Mouse (Mus musculus) myocyte (in vitro differentiated cells): Measurements from ENCODE around the gene Jade2. TPM values are rescaled to one million over a fixed set of nuclear protein-coding genes. Genes with fewer than 3 reads are reported as not detected.

Source experiments
- H3K27me3 ChIP-seq: one replicate; pipeline ENCODE4 v1.6.1; 2011; ENCODE audit not compliant: control insufficient read depth, insufficient read depth, insufficient read length
- H3K36me3 ChIP-seq: one replicate; pipeline ENCODE4 v1.6.1; 2011; ENCODE audit not compliant: control insufficient read depth, insufficient read depth
- H3K4me2 ChIP-seq: one replicate; pipeline ENCODE4 v1.6.1; 2011; ENCODE audit warnings: low read depth, control low read depth
- H3K4me3 ChIP-seq: one replicate; pipeline ENCODE4 v1.5.1; 2011; ENCODE audit warnings: mild to moderate bottlenecking, control low read depth, moderate library complexity
- H3K79me2 ChIP-seq: one replicate; pipeline ENCODE4 v1.6.1; 2011; ENCODE audit not compliant: control insufficient read depth, insufficient read depth
- H3ac ChIP-seq: one replicate; pipeline ENCODE4 v1.6.1; 2011; ENCODE audit not compliant: control insufficient read depth, insufficient read length
- CEBPB ChIP-seq: IDR thresholded peaks from 2 replicates; pipeline ENCODE4 v1.6.1; 2011; ENCODE audit warnings: mild to moderate bottlenecking, moderate library complexity; ENCODE audit not compliant: poor library complexity, insufficient read depth, severe bottlenecking
- E2F4 ChIP-seq: IDR thresholded peaks from one replicate; pipeline ENCODE4 v1.6.1; 2011; ENCODE audit warnings: mild to moderate bottlenecking, control low read depth, moderate library complexity; ENCODE audit not compliant: insufficient read depth
- MAX ChIP-seq: IDR thresholded peaks from one replicate; pipeline ENCODE4 v1.6.1; 2011; ENCODE audit warnings: low read depth, mild to moderate bottlenecking, control low read depth
- MYOD1 ChIP-seq, 3 experiments: IDR thresholded peaks; one replicate each; pipeline ENCODE4 v1.6.1; 2011; ENCODE audit warnings: control low read depth in 2 of 3, low read depth in 2 of 3, mild to moderate bottlenecking in 2 of 3, moderate library complexity in 1 of 3; ENCODE audit not compliant: insufficient read length in 2 of 3, control insufficient read depth in 1 of 3
- MYOG ChIP-seq, 3 experiments: IDR thresholded peaks; one replicate each; pipeline ENCODE4 v1.6.1; 2011; ENCODE audit warnings: control low read depth in 2 of 3, low read depth in 2 of 3, mild to moderate bottlenecking in 2 of 3; ENCODE audit not compliant: insufficient read length in 2 of 3, control insufficient read depth in 1 of 3, insufficient read depth in 1 of 3
- POLR2A ChIP-seq: IDR thresholded peaks from one replicate; pipeline ENCODE4 v1.6.1; 2011; ENCODE audit warnings: low read depth, mild to moderate bottlenecking, control low read depth, moderate library complexity; ENCODE audit not compliant: insufficient read length
- POLR2AphosphoS2 ChIP-seq: IDR thresholded peaks from one replicate; pipeline ENCODE4 v1.6.1; 2011; ENCODE audit warnings: low read depth, control low read depth; ENCODE audit not compliant: insufficient read length
- REST ChIP-seq: IDR thresholded peaks from one replicate; pipeline ENCODE4 v1.6.1; 2011; ENCODE audit warnings: mild to moderate bottlenecking, control low read depth, moderate library complexity; ENCODE audit not compliant: insufficient read depth, insufficient read length
- SRF ChIP-seq: IDR thresholded peaks from one replicate; pipeline ENCODE4 v1.6.1; 2011; ENCODE audit warnings: low read depth; ENCODE audit not compliant: control insufficient read depth, insufficient read length
- TCF12 ChIP-seq: IDR thresholded peaks from one replicate; pipeline ENCODE4 v1.6.1; 2011; ENCODE audit warnings: mild to moderate bottlenecking, control low read depth; ENCODE audit not compliant: poor library complexity, insufficient read depth, severe bottlenecking
- TCF3 ChIP-seq: IDR thresholded peaks from one replicate; pipeline ENCODE4 v1.6.1; 2011; ENCODE audit warnings: low read depth, control low read depth; ENCODE audit not compliant: insufficient read length
- USF1 ChIP-seq: IDR thresholded peaks from one replicate; pipeline ENCODE4 v1.6.1; 2011; ENCODE audit warnings: low read depth, mild to moderate bottlenecking, control low read depth, moderate library complexity
- polyA plus RNA-seq: library from polyadenylated mRNA; unstranded; fragments of >200 nt; fragmentation: generic; extraction: Trizol; gene quantifications from one replicate; pipeline ENCODE4 v1.2.1, GENCODE M21; 2012; ENCODE audit warnings: missing spikeins

The Jade2 gene
- polyA plus RNA-seq, 1 experiment, result 2.6 TPM

DNA sequence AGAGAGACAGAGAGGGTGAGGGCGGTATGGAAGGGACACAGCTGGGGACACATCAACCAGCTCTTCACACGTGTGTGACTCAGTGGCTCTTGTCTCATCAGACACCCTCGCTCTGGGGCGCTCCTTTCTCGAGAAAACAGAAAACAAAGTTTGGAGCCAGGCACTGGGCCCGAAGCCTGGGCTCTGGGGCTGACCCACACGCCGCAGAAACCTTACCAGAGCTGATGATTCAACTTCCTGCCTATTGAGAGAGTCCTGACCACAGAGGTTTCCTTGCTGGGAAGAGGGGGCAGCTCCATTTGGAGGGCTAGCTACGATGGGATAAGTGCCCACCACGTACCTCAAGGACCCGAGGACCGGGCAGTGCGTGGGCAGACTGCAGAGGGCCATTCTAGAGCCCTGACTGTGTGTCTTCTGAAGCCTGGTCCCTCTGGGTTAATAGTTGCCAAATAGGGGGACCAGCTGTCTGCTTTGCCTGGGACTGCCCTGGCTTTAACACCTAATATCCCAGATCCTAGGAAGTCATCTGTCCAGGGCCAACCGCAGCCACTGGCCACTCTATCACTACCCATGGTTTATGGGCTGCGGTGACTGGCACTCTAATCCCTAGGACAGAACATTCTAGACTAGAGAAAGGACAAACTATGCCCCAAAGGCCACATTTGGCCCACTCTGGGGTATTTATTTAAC lies 23.7 kb upstream of the Jade2 start:
- Histone ChIP-seq H3K36me3 (no peaks in the 10 kb centered on the region), H3ac (no peak overlapping the region), H3K4me3 (no peak overlapping the region), H3K4me2 (peak overlapping the region; percentile 74), H3K79me2 (no peaks in the 10 kb centered on the region), H3K27me3 (no peaks in the 10 kb centered on the region)
- TF ChIP-seq SRF, result peak; percentile 91
- TF ChIP-seq MAX, result no peak
- TF ChIP-seq USF1, result no peak
- no peak for TF ChIP-seq REST
- TF ChIP-seq MYOG (IDR thresholded peaks at IDR 0.05; ENCODE audit: control insufficient read depth in 1 of 3, insufficient read depth in 1 of 3, insufficient read length in 2 of 3, low read depth in 2 of 3), result peak; percentile 35 to 86 (median 71)
- no peak for TF ChIP-seq POLR2AphosphoS2
- peak; percentile 63 for TF ChIP-seq TCF12
- TF ChIP-seq E2F4, result no peak
- TF ChIP-seq MYOD1 (IDR thresholded peaks at IDR 0.05; ENCODE audit: control insufficient read depth in 1 of 3, insufficient read length in 2 of 3, low read depth in 2 of 3), result peak; percentile 32 to 88 (median 65)
- TF ChIP-seq POLR2A, result no peak
- peak; percentile 55 for TF ChIP-seq TCF3
- TF ChIP-seq CEBPB, result no peak

GRCm38 (mm10) chr11:51876943-51877344 lies 19.5 kb upstream of the Jade2 start:
- Histone ChIP-seq H3K27me3 (no peaks in the 10 kb centered on the region), H3K36me3 (no peaks in the 10 kb centered on the region), H3K79me2 (no peaks in the 10 kb centered on the region), H3ac (no peak overlapping the region), H3K4me2 (no peak overlapping the region), H3K4me3 (no peak overlapping the region)
- no peak for TF ChIP-seq USF1
- no peak for TF ChIP-seq MAX
- TF ChIP-seq POLR2A, result no peak
- TF ChIP-seq CEBPB, result no peak
- no peak for TF ChIP-seq SRF
- TF ChIP-seq E2F4, result no peak
- TF ChIP-seq POLR2AphosphoS2, result no peak
- TF ChIP-seq TCF3, result no peak
- no peak for TF ChIP-seq MYOD1 (IDR thresholded peaks at IDR 0.05; ENCODE audit: control insufficient read depth in 1 of 3, insufficient read length in 2 of 3, low read depth in 2 of 3)
- no peak for TF ChIP-seq REST
- no peak for TF ChIP-seq MYOG (IDR thresholded peaks at IDR 0.05; ENCODE audit: control insufficient read depth in 1 of 3, insufficient read depth in 1 of 3, insufficient read length in 2 of 3, low read depth in 2 of 3)
- TF ChIP-seq TCF12, result no peak

GRCm38 (mm10) chr11:51875792-51876195 lies 18.3 kb upstream of the Jade2 start:
- Histone ChIP-seq H3K79me2 (no peaks in the 10 kb centered on the region), H3K27me3 (no peaks in the 10 kb centered on the region), H3K4me2 (peak overlapping the region; percentile 33), H3K4me3 (no peak overlapping the region), H3K36me3 (no peaks in the 10 kb centered on the region), H3ac (no peak overlapping the region)
- 0 out of 2 replicates have a peak, but pooled peaks have one; percentile 27 for TF ChIP-seq CEBPB
- no peak for TF ChIP-seq SRF
- TF ChIP-seq MYOG (IDR thresholded peaks at IDR 0.05; ENCODE audit: control insufficient read depth in 1 of 3, insufficient read depth in 1 of 3, insufficient read length in 2 of 3, low read depth in 2 of 3), result no peak

- Histone ChIP-seq H3K36me3 (no peaks in the 10 kb centered on the region), H3ac (no peak overlapping the region), H3K79me2 (no peaks in the 10 kb centered on the region), H3K27me3 (no peaks in the 10 kb centered on the region), H3K4me2 (peak overlapping the region; percentile 86), H3K4me3 (no peak overlapping the region)
- TF ChIP-seq TCF12, result no peak
- no peak for TF ChIP-seq MYOD1 (IDR thresholded peaks at IDR 0.05; ENCODE audit: control insufficient read depth in 1 of 3, insufficient read length in 2 of 3, low read depth in 2 of 3)
- TF ChIP-seq POLR2AphosphoS2, result no peak
- no peak for TF ChIP-seq USF1
- TF ChIP-seq CEBPB, result 0 out of 2 replicates have a peak, but pooled peaks have one; percentile 19
- no peak for TF ChIP-seq MYOG (IDR thresholded peaks at IDR 0.05; ENCODE audit: control insufficient read depth in 1 of 3, insufficient read depth in 1 of 3, insufficient read length in 2 of 3, low read depth in 2 of 3)
- no peak for TF ChIP-seq MAX
Observed at GRCm38 (mm10) chr11:51875086-51875485, 17.6 kb upstream of the Jade2 start.
